Mouse (Mus musculus): ENCODE results near the gene Ehbp1l1.

The Ehbp1l1 gene

DNA sequence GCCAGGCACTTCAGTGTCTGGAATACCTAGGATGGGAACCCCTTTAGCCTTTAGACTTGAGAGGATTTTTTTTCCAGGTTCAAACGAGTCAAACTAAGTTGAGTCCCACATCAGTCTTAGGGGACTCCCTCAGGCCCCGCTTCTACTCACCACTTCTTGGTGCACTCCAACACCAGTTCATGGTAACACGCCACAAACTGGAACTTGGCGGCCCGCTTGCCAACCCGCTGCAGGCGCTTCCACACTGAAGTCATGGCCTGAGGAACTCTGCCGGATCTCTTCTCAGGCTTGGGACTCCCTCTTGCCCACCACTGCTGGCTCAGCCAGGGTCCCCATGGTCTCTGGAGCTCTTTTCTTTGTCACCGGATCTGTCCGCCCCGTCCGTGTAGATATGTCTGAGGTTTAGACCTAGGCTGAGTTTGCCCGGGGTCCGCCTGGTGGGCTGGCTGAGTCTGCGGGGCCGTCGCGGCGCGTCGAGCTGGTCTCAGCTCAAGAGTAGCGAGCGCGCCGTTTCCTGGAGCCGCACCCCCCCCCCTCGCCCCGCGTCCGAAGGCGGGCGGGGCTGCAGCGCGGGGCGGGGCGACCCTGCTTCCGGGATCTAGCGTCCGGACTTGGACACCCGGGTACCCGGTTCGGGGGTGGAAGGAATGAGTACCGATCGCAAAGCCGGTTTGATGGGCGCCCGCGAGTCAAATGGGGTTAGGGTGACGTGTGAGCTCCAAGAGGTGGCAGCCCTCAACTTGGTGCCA is at the start of gene Ehbp1l1:
Ehbp1l1 (minus strand) TSS at position 551 of the 749 bp plus-strand sequence.
- peak; percentile 73 to 74 for DNase-seq

DNA sequence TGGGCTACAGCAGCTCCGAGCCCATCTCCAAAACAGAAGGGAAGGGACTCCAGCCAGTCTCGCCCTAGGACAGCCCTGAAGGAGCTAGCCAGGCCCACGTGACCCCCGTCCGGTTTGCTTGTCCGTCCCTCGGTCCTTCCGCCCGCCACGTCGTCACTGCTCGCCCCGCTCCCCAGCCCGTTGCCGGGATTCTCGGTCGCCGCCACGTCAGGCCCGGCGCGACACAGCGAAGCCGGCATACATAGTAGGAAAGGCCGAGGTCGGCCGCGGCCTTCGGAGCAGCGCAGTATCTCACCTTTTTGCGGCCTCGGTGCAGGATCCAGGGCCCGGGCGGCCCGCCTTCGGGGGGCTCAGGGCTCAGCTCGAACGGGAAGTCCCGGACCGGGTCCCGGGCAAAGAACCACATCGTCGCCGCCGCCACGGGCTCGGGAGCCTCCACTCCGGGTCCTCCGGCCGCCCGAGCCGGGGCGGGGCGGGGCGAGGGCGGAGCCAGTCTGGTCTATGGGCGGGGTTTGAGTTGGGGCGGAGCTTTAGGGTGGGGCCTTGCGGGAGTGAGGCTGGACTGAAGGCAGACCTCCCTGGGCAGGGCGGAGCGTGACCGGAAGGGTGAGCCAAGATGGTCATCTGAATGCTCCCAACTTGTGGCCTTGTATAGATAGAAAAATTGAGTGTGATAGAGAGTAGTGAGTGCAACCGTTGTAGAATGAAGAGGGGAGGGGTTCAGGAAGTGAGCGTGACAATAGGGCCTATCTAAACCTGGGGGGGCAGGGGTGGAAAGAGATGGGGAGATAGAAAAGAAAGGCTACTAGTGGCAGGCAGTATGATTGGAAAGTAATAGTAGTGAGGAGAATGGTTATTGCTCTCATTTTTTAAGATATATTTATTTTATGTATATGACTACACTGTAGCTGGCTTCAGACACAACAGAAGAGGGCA is 45.1 kb upstream of the Ehbp1l1 start, which contains the start of gene Scyl1:
Scyl1 (minus strand) TSS at position 495 of the 936 bp plus-strand sequence.
- peak; percentile 97 to 98 for DNase-seq

DNA sequence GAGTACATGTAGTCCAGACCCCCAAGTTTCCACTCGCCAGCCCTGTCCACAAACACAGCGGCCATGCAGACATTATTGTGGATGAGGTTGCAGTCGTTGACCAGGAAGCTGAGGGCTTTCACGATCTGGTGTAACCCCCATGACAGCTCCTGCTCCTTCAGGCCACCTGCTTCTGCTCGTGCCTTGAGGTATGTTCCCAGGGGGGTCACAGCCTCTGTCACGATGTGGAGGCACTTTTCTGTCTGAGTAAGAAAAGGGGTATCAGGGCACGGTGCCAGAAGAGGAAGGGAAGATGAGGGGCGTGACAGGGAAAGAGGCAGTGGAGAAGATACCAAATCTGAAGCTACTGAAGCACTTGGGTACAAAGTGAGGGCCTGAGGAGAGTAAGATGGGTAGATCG is 44.2 kb upstream of the Ehbp1l1 start:
- DNase-seq, result no peak

DNA sequence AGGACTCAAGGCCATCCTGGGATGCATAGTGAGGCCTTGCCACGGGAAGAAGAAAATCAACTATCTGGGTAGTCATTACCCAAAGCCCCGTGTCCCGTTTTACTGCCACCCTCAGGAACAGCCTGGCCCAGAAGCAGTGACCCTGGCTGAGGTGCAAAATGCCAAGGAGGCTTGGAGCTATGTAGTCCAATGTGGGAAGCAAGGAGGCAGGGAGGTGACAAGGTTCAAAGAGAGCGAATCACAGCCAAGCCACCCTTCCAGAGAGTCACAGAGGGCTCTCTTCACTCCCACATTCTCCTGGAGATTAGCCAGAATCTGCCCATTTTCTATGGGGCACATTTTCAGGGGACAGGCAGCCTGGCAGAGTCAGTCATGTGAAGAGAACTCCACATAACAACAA is 41.2 kb upstream of the Ehbp1l1 start:
- DNase-seq, result no peak

DNA sequence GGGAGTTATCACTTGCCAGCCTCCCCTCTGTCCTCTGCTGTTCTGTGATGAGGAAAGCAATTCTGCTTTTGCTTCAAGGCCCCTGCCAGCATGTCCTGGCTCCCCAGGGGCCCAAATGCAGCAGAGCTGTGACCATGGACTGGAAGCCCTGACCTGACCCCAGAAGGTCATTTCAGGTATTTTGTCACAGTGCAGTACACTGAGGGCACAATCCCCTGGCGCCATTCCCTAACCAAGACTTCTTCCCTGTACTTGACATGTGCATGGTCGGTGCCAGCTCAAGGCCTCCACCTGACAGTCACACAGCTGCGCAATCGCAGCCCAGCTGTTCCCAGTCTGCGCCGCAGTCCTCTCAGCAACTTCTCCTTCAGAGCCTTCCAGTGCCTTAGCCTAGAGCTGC is 37.0 kb upstream of the Ehbp1l1 start:
- DNase-seq, result no peak

DNA sequence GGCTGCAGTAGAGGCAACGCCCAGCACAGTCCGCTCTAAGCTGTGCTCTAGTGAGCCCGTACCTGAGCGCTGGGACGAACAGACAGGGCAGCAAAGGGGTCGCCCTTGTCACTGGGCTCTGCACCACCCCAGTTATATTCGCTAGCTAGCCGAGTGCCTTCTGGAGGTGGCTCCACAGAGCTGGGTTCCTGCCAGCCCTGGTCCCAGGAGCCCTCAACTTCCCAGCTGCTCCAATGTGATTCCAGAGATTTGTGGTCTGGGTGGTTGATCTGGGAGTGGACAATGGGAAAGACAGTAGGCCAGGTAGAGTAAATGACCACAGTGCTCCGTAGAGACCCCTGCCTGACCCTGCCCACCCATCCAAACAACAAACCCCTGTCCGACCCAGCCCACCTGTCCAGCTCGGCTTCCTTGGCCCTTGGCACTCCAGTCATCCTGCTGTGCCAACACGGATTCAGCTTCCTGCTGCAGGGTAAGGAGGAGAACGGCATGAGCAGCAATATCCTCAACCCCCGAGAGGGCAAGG is 32.8 kb upstream of the Ehbp1l1 start:
- DNase-seq, result no peak

DNA sequence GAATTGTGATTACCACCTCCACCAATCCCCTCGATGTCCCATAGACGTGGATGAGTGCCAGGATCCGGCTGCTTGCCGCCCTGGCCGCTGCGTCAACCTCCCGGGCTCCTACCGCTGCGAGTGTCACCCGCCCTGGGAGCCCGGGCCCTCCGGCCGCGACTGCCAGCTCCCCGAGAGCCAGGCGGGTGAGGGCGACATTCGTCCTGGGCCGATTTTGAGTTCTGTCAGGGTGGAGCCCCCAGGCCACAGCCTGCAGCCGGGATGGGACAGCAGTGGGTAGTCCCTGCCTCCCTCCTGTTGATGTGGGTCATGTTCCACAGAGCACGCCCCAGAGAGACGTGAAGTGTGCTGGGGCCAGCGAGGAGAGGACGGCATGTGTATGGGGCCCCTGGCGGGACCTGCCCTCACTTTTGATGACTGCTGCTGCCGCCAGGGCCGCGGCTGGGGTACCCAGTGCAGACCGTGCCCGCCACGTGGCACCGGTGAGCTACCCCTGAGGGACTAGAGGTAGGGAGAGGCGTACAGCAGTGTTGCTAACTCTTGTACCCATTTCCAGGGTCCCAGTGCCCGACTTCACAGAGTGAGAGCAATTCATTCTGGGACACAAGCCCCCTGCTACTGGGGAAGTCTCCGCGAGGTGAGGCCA is 31.0 kb upstream of the Ehbp1l1 start:
- DNase-seq, result no peak

DNA sequence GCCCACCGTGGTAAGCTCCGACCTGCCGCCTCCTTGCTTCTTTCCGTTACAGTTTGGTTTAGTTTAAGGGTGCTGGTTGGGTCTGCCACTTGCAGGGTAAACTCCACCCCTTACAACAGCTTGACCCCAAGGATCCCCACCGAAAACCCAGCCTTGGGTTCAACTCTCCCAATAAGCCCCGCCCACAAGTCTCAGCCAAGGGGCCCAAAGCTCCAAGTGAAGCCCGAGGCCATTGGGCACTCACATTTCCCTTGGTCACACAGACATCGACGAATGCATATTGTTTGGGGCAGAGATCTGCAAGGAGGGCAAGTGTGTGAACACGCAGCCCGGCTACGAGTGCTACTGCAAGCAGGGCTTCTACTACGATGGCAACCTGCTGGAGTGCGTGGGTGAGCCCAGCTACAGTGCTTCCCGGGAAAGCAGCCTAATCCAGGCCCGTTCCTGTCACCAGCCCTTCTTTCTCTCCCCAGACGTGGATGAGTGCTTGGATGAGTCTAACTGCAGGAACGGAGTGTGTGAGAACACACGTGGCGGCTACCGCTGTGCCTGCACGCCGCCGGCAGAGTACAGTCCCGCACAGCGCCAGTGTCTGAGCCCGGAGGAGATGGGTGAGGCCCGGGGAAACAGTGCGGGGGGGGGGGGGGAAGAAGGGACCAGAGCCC is 30.3 kb upstream of the Ehbp1l1 start:
- DNase-seq, result no peak

DNA sequence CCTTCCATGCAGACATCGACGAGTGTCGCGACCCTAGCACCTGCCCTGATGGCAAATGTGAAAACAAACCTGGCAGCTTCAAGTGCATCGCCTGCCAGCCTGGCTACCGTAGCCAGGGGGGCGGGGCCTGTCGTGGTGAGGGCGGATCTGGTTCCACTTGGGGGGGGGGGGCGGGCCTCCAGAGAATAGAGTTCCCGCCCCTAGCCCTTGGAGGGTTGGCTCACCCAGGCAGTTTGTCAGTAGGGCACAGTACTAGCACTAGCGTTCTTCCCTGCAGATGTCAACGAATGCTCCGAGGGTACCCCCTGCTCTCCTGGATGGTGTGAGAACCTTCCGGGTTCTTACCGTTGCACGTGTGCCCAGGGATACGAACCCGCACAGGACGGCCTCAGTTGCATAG is 25.6 kb upstream of the Ehbp1l1 start:
- peak; percentile 67 to 68 for DNase-seq

DNA sequence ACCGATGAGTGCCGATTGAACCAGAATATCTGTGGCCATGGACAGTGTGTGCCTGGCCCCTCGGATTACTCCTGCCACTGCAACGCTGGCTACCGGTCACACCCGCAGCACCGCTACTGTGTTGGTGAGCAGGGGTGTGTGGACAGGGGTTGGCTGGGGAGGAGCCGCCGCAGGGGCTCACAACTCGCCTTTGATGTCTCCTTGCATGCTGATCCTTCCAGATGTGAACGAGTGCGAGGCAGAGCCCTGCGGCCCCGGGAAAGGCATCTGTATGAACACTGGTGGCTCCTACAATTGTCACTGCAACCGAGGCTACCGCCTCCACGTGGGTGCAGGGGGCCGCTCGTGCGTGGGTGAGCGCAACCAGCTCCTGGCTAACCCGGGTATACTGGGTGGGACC is 24.8 kb upstream of the Ehbp1l1 start:
- no peak for DNase-seq

DNA sequence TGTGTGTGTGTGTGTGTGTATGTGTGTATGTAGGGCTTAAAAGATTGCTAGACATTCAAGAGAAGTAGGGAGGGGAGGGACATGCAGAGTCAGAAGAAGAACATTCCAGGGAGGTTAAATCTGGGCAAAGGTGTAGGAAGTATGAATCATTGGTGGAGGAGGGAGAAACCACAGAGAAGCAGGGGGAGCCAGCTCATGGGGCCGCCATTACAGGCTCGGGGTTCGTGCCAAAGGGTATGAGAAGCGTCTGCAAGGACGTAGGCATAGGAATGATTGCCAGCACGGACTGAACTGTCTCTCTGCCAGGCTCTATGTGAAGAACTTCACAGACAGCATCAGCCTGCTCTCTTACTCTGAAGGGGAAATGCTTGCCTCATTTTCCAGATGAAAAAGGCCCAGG is 23.4 kb upstream of the Ehbp1l1 start:
- no peak for DNase-seq

DNA sequence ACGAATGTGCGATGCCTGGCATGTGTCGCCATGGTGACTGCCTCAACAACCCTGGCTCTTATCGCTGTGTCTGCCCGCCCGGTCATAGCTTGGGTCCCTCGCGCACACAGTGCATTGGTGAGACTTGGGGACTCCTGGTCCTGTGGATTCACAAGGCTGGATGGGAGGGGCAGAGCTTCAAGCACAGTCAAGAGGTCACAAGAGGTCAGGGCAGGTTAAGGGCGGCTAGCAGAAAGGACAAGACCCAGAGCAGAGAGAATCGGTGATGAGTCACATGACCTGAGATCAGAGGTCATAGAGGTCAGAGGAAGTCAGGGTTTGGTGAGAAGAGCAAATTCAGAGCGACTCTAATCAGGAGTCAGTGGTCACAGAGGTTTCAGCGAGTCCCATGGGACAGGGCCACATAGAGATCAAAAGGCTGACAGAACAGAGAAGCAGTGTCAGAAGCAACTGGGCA is 20.8 kb upstream of the Ehbp1l1 start:
- DNase-seq, result no peak

DNA sequence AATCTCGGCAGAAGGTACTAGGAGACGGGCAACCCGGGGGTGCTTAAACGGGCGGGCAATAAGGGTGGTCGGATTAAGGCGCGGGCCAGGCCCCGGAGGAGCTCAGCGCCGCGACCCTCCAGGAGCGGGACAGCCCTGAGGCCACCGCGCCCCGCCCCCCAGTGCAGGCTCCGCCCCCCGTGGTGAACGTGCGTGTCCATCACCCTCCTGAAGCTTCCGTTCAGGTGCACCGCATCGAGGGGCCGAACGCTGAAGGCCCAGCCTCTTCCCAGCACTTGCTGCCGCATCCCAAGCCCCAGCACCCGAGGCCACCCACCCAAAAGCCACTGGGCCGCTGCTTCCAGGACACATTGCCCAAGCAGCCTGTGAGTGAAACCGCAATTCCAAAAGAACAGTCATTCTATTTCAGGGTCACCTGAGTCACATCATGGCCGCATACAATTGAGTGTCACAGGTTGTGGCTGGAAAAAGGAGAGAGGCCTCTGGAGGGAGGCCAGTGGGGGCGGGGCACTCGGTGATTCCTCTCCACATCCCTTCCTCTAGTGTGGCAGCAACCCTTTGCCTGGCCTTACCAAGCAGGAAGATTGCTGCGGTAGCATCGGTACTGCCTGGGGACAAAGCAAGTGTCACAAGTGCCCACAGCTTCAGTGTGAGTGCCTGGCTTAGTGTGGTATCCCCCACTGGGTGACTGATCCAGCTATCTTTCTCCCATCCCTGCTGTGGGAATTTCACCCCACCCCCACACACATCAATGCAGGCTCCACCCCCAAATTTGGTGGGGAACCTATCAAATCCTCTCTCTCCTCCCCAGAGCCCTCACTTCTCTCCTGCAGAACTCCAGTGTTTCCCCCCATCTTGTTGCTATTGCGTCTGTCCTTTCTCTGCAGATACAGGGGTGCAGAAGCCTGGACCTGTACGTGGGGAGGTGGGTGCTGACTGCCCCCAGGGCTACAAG is 19.9 kb upstream of the Ehbp1l1 start:
- DNase-seq, result peak in 1 of 2 experiments; percentile 29

DNA sequence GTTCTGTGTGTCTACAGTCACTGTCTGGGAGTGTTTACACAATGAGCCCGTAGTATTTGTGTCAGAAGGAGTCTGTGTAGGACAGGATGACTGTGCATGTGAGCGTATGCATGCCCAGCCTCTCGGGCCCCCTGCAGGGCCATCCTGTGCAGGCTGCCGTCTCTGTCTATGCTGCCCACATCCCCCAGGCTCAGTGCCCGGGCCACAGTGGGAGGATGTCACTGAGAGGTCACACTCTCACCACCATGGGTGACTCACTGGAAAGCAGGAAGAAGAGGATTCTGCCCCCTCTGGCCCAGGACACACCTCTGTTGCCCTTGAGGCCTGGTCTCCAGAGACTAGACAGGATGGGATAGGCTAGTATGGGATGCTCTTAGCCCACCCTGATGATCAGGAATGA is 17.5 kb upstream of the Ehbp1l1 start:
- no peak for DNase-seq

DNA sequence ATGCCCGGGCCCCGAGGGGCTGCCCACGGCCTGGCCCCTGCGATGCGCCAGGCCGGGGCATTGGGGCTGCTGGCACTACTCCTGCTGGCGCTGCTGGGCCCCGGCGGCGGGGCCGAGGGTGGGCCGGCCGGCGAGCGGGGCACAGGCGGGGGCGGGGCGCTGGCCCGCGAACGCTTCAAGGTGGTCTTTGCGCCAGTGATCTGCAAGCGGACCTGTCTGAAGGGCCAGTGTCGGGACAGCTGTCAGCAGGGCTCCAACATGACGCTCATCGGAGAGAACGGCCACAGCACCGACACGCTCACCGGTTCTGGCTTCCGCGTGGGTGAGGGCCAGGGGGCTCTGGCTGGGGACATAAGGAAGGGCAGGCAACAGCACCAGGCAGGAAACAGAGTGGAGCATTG is 16.1 kb upstream of the Ehbp1l1 start:
- no peak for DNase-seq

DNA sequence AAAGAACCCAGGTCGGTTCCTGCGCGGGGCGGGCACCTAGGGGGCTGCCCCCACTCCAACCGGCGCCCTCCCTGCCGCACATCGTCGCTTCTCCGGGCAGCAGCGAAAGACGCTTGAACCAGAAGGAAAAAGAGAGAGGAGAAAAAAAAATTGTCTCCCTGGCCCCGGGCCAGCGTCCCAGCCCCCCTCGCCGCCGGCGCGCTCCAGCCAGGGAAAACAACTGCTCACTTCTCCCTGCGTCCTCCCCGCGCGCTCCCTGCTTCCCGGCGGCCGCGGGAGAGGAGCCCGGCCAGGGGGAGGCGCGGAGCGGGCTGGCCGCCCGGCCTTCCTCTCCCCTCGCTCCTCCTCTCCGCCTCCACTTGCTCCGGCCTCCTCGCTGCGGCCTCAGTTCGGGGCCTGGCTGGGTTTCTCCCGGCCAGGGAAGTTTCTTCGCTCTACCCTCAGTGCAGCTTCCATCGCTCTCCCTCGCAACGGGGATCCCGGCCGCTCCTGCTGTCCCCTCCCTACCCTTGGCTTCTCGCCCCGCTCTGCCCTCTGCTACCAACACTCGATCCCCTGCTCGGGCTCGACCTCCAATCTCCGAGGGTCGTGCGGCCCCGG is 15.6 kb upstream of the Ehbp1l1 start:
- DNase-seq, result peak in 1 of 2 experiments; percentile 12

DNA sequence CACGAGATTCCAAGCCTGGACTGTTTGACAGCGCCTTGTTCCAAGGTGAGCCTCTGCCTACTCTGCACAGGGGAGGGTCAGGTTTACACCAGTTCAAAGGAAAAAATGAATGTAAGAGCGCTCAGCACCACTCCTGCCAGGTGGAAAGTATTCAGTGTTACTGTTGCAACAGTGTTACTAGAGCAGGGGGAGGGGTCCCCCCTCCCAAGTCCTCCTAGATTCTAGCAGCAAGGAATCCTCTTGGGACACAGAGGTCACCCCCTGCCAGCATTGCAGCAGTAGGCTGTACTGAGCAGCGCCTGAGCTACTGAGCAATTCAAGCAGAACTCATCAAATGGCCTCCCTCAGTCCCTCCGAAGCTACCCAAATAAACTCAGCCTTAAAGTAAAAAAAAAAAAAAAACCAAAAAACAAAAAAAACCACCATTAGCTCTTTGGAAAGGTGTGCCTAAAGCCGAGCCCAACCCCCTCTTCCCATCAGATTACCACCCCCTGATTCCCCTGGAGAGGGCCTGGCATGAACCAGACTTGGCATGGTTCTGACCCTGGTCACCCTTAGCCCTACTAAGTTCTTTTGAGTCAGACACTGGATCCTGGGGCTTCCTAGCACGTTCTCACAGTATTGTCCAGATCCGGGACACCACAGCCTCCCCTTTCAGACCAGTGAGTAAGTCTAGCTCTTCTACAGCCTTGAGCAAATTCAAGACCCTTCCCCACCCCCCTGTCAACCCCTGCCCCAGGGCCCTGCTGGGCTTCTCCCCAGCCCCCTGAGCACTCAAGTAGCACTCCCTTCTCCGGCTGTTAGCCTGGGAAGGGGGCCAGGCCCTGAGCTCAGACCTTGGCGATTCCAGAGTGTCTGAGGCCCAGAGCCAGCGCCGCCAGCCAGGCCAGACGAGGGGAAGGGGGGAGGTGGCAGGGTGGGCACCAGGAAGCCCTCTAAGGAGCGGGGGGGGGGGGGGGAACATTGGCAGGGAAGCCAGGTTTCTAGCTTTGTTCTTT is 14.5 kb upstream of the Ehbp1l1 start, which contains the start of gene Ltbp3:
Ltbp3 (plus strand) TSS at position 585 of the 998 bp plus-strand sequence.
- no peak for DNase-seq

DNA sequence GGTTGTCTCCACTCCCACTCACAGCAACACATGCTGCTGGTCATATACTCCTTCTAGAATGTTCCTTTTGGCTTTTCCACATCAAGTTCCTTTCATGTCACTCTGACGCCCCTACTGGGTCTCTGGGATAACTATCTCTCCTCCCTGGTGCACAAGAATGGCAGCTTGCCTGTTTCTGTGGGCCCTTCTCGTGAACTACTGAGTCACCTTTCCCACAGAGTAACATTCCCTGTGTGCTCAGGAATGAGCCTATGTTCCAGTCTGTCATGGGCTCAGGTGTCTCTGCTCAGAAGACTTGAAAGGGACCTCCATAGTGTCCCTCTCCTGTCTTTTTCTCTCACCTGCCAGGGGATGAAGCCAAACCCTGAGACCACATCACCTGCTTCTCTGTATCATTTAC is 13.3 kb upstream of the Ehbp1l1 start:
- no peak for DNase-seq

DNA sequence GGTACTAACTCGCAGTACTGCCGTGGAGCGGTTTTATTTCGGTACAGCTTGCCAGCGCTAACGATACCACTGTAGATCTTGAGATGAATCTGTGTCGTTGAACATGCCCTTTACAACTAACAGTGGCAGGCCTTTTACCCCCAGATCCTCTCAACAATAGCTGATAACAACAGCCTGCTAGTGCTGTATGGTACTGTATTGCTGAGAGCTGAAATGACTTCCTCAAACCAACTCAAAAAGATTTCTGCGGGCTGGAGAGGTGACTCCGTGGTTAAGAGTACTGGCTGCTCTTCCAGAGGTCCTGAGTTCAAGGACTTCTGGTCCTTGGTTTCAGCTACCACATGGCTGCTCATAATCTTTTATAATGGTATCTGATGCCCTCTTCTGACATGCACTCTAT is 8.2 kb upstream of the Ehbp1l1 start:
- no peak for DNase-seq
